Mouse (Mus musculus) right cerebral cortex, adult 18-20 months (tissue): ENCODE results near the gene Nyx.

Source experiments
- DNase-seq: peaks from one replicate; pipeline ENCODE4 v3.0.0; 2022; ENCODE audit warnings: mixed read lengths

Nyx gene

GRCm38 (mm10) chrX:13494892-13495703 is 29.2 kb downstream of the Nyx start:
- DNase-seq = no peak

DNA sequence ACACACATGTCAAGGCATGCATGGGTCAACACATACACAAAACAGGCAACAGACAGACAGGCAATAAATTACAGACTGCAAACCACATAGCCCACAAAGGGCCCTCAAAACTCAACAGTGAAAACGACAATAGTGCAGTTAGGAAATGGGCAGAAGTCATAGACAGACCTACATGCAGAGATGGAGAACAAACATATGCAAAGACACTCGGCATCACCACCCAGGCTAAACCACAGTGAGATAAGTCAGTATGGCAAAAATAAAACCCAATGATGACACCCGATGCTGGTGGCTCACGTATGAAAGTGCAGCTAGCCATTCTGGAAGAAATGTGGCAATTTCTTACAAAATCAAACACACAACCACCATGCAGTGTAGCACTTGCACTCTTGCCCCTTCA is 34.4 kb downstream of the Nyx start:
- no peak for DNase-seq

DNA sequence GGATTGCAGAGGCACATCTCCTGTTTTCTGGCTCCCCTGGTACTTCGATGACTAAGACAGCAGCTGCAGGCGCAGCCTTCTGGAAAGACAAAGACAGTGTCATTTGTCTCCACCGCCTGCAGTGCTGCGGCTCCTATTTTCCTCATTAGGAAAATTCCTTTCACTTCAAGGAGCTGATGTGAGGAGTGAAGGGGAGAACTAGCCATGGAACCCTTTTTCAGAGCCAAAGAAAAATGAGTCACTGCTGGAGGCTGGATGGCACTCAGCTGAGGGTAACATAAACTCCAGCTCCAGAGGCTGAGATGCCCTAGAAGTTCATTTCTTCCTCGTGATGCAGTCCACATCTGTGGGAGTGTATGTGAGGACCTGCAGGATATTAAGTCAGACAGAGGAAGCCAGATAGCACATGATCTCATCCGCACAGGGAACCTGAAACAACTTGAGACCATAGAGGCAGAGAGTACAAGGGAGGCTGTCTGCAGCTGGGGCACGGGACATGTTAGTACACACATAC is 37.0 kb downstream of the Nyx start:
- peak; percentile 51 for DNase-seq

DNA sequence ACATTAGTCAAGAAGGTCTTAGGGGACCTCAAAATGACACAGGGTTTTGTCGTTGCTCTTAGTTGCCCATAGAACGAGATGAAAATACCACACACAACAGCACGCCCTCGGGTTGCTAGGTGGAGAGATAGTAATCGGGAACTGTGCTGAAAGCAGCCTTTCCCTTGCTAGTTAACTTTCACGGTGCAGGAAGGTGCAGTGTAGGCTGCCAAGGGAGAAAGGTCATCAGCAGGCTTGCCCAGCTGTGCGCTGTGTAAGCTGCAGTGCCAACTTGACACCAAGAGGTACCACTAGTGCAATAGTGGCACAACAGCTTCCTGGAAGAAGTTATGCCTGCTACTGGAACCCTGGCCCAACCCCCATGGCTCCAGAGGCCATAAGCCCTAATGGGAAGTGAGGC is 38.5 kb downstream of the Nyx start:
- no peak for DNase-seq

DNA sequence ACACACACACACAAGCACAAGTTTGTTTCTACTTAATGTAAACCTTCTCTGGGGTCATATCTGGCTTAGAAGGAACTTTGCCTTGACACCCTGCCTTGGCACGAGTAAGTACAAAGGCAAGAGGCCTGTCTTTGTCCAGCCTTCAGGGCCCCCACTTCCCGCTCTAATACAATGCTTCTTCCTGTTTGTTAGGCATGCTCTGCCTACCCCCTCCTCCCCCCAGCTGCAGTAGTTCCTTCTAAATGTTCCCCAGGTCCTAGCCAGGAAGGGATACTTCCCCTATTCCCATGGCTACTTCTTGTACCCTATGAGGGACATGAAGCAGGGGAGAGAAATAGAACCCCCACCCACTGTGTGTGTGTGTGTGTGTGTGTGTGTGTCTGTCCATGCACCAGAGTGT is 40.5 kb downstream of the Nyx start:
- DNase-seq = no peak

DNA sequence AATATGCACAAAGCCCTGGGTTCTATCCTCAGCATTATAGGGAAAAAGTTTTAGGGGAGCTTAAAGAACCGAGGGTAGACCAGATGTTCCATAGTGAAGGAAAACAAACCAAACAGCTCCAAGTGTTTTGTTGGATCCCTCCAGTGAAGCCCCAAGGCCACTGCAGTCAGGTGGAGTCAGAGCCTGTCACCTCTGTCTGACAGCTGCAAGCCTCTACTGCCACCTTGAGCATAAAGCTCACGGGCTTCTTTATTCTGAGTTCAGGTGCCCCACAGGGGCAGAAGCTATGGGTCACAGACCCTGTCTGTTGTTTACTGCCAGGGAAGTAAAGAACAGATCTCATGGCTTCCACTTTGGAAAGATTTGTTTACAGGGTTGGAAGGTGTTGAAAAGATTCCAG is 47.2 kb downstream of the Nyx start:
- no peak for DNase-seq

- DNase-seq = peak; percentile 28
These were observed 48.0 kb downstream of the Nyx start for GRCm38 (mm10) chrX:13513864-13514263.

GRCm38 (mm10) chrX:13516451-13516850 is 50.5 kb downstream of the Nyx start:
- DNase-seq = peak; percentile 17

DNA sequence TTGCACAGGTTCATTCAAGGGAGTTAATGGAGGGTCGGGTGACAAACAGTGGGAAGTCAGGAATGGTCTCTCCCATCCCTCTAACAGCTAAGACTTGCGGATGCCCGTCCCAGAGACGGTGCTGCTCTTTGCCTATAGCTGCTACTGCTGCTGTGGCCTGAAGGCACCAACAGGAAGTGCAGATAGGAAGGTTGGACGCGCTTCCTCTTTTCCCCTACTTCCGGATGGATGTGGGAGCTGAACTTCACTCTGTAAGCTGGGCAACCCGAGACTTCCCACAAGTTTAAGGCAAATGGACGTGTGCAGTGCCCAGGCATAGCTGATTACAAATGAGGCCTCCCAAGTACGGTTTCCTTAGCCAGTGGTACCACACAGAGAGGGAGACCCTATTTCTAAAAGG is 52.1 kb downstream of the Nyx start:
- DNase-seq = no peak

- DNase-seq = no peak
These were observed 53.0 kb downstream of the Nyx start for GRCm38 (mm10) chrX:13518781-13519407.

GRCm38 (mm10) chrX:13519408-13519783 is 53.5 kb downstream of the Nyx start:
- DNase-seq = no peak

GRCm38 (mm10) chrX:13520566-13520965 is 54.7 kb downstream of the Nyx start:
- no peak for DNase-seq

DNA sequence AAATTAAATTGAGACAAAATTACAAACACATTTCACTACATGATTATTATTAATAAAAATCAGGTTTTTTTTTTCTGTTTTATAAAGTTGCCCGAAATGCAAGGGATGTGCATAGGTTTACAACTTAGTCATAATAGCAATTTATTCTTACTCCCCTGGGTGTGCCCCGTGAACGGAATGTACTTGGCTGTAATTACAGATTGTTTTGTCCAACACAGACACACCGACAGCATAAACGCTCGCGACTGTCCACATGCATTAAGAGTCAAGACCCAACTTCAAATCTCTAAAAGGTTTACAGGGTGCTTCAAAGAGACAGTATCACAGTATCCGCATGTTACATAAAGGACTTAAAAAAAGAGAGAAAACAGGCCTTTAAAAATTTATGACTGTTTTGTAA is 55.4 kb downstream of the Nyx start:
- DNase-seq = no peak
